Mouse (Mus musculus): ENCODE measurements around the gene Setd3.

Setd3 gene

DNA sequence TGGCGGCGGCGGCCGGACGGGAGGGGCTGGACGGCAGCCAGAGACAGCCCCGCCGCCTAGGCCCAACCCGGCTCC is at the start of gene Setd3:
Gene Setd3 (minus strand): TSS at position 69 of the 75 bp plus-strand sequence.
- no peak for DNase-seq (ENCODE audit: low read depth)

DNA sequence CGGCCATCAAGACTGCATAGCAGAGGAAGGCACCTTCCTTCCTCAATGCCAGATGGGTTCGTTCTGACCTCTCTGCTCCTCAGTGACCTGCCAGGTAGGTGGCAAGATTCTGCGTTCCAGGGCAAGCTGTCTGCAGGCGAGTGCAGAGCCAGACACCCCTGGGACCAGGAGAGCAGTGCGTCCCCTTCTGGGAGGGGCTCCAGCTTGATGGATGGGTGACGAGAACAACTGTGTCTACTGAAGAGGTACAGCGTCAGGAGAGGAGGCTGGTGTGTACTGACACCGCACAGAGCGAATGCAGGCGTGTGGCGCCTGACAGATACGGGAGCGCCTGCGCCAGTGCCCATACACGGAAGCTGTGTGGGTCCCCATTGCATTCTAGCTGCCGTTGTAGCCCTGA is 48.4 kb upstream of the Setd3 start:
- DNase-seq (ENCODE audit: low read depth) = no peak

DNA sequence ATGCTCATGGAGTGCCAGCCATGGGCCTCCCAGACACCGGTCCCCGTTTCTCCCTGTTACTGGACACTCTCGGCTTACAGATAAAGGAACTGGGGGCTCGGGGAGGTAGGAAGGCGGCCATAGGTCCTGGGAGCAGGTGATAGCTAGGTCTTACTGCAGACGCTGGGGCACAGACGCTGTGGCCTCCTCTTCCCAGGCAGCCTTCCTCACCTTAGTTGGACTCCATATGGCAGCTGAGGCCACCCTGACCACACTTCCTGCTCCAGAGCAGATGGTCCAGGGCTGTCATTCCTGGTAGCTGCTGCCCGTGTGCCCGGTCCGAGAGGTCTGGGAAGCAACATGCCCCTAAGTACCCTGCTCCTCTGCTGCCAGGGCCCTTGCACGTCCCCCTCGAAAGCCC is 47.8 kb upstream of the Setd3 start:
- no peak for DNase-seq (ENCODE audit: low read depth)

DNA sequence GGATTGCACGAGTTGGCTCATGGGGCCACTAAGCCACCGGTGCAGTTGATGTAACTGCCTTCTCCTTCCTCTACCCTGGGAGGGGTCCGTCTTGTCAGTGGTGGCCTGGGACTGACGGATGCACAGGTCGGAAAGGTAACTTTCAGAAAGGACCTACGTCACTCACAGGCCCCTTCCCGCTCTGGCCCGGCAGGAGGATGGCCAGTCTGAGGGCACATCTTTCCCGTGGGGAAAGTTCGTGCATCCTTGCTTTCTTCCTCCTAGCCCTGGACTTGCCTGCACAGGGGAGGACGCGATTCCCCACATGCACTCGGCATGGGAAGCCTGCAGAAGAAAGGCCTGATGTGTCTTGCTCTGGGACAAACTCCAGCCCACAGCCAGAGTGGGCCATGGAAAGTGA is 47.1 kb upstream of the Setd3 start:
- no peak for DNase-seq (ENCODE audit: low read depth)

DNA sequence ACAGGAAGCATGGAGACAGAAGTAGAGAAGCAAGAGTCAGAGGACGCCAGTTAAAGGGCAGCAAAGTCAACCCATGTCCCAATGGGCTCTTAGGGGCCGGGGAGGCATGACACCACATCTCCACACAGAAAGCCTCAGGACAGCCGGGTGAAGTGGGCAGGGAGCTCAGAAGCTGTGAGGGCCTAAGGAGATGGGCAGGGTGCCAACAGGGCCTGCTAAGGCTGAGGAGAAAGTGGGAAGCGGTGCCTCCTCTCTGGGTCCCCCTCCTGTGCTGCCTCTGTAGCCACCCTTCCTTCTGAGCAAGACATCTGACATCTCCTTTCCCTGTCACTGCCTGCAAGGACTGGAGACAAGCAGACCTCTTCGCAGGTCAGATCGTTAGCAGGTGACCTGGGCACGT is 46.7 kb upstream of the Setd3 start:
- DNase-seq (ENCODE audit: low read depth) = no peak

DNA sequence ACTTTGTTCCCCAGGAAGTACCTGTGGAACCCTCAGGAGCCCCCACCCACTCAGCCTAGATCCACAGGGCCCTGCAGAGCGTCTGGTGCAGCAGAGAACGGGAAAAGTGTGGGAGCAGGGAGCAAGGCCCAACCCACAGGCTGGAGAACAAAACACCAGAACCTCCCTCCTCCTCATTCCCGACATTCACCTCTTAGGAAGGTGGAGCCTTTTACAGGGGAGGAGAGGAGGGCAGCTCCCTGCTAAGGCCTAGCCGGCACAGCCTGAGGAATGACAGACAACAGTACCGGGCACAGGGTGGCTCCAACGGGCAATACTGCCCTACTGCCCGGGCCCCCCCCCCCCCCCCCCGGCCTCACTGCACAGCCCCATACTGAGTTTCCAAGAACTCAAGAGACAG is 44.2 kb upstream of the Setd3 start:
- DNase-seq (ENCODE audit: low read depth) = no peak

DNA sequence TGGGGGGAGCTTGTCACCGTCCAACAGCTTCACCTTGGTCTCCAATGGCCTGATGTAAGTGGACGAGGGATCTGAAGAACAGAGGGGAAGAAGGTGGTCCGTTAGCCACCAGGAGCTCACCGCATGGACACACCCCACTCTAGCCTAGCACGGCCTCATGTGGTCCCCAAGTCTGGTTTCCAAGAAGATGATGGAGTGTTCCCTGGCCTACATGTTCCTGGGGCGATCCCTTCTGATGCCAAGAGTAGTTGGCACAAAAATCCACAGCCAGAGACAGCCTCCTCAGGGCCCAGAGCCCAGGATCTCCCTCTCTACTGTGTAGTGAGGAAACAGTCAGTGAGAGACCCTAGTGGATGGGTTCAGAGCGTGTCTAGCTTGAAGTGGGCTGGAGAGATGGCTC is 42.6 kb upstream of the Setd3 start:
- no peak for DNase-seq (ENCODE audit: low read depth)

DNA sequence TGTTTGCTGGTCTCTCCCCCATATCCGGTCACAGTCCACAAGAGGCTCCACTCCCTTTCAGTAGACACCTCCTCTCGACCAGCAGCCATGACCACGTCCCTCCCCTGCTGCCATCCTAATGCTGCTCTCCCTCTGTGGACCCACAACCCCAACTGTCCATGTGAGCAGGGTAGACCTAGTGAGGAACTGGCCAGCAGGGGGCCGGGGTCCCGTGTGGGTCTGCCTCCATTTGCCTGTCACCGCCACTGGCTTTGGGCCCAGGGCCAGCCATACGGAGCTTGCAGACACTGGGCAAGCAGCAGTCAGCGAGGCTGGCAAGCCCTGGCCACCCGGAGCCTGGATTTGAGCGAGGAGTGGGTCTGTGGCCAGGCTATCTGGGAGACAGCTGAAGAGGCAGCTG is 42.1 kb upstream of the Setd3 start:
- no peak for DNase-seq (ENCODE audit: low read depth)

DNA sequence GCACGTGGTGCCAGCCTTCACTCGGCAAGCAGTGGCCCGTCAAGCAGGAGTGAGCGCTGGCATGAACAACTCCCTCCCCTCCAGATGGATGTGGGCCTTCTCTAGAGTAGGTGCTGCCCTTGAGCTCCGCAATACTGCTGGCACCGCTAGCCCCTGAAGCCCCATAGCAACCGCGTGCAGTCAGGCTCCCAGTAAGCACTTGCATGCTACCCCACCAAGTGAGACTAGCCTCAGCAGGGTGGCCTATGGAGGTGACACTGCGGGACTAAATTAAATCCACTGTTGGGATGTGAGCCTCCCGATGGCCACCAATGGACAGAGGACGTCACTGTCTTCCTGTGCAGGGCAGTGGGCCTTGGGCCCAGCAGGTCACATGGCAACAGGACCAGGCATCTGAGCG is 41.5 kb upstream of the Setd3 start:
- no peak for DNase-seq (ENCODE audit: low read depth)

DNA sequence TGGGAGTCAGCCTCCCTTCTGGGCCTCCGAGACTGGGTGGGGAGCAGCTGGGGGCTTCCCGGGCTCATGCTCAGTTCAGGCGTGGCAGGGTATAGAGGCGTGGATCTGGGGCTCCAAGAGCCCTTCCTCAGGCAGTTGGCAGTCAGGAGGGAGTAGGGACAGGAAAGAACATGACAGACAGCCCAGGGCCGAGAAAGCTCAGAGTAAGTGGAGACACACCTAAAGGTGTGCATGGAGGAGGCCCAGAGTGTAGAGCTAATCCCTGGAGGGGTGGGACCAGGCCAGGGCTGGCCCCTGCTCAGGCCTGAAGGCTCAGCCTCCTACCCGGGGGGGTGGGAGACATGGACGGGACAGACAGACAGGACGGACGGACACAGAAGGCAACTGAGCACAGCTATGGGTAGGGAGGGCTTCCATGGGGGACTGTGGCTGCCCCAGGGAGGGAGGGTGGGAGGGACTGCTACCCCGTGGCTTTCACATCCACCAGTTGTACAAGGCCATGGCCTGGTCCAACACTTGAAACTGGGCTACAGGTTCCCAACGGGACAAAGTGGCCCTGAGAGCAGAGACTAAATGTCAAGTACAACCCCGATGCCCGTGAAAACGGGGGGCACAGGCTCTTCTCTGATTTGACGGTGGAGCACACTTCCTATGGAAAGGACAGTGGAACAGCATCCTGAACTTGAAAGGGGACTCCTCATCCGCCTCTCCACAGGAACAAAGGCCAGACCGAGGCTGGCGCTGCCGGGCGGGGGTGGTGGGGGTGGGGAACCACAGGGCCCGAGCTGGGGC is 40.9 kb upstream of the Setd3 start:
- DNase-seq (ENCODE audit: low read depth) = no peak

DNA sequence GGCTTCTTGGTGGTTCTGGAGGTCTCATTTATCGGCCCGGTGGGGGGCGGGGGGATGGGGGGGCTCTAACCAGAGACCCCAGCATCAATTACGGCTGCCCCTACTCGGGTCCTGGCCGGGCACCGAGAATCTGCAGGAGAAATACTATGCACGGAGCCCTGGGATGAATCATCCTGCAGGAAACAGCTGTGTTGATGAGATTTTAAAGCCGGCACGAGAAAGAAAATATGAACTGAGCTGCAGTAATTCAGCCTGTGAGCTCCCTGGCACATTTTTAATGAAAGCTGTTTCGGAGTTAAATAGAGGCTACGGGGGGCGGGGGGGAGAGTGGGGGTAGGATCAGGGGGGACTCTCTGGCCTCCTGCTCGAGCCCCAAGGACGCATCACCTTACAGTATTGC is 40.0 kb upstream of the Setd3 start:
- DNase-seq (ENCODE audit: low read depth) = no peak

DNA sequence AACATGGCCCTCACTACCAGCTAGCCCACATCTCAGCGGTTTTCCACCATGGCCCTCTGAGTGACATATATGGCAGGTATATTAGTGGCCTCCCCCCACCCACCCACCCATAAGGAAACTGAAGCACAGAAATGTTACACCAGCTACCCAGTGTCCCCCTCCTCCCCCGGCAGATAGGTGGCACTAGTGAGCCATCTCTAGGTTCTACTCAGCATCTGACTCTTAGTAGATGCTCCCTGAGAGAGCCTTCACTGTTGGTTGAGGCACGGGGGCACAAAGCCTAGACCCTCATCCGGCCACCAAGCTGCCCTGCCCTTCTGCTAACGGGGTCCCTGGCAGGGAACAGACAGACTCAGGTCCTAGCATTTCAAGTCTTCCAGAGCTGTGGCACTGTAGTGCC is 38.5 kb upstream of the Setd3 start:
- peak; percentile 28 for DNase-seq (ENCODE audit: low read depth)

DNA sequence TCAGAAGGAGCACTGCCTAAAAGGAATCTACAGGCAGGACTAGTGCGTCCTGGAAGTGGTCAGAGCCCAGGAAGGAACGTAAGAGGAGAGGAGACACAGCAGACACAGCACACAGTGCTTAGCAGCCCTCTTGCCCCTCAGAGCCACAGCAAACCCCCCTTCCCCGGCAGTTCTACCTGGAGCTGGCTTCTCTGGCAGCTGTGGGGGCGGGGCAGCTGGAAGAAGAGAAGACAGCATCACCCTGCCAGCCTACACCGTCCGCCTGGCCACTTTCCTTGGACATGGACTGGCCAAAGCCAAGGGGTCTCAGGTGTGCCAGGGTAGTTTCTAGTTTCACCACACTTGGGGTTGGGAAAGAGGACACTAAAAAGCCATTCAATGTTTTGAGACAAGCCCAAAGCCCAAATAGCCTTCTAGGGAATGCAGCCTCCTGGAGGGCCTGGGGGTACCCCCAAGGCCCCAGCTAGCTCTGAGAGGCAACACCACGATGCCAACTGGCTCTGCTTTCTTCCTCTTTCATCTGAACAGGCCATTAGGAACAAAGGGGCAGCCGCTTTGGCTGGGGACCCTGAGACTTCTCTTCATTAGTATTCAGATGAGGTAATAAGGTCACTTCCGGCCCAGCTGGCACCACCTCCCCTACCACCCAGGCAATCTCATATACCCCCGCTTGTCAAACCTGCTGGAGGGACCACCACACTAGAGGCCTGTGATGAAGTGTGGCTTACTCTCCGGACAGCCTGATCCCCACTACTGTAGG is 37.7 kb upstream of the Setd3 start:
- no peak for DNase-seq (ENCODE audit: low read depth)

DNA sequence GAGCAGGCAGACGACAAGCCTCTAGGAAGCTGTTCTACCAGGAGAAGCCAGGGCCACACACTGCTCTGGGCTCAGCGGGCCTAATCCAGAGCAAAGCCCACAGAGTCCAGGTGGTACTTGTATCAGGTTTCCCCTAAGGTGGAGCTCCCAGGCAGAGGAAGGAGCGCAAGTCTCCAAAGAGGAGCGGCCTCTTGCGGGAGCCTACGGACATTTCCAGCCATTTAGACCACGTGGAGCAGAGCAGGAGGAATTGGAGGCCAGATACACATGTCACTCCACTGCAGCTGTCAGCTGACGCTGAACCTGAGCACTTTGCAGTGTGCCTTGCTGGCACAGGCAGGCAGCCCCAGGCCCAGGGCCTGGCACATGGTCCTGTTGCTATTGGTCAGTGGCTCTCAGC is 36.0 kb upstream of the Setd3 start:
- no peak for DNase-seq (ENCODE audit: low read depth)

DNA sequence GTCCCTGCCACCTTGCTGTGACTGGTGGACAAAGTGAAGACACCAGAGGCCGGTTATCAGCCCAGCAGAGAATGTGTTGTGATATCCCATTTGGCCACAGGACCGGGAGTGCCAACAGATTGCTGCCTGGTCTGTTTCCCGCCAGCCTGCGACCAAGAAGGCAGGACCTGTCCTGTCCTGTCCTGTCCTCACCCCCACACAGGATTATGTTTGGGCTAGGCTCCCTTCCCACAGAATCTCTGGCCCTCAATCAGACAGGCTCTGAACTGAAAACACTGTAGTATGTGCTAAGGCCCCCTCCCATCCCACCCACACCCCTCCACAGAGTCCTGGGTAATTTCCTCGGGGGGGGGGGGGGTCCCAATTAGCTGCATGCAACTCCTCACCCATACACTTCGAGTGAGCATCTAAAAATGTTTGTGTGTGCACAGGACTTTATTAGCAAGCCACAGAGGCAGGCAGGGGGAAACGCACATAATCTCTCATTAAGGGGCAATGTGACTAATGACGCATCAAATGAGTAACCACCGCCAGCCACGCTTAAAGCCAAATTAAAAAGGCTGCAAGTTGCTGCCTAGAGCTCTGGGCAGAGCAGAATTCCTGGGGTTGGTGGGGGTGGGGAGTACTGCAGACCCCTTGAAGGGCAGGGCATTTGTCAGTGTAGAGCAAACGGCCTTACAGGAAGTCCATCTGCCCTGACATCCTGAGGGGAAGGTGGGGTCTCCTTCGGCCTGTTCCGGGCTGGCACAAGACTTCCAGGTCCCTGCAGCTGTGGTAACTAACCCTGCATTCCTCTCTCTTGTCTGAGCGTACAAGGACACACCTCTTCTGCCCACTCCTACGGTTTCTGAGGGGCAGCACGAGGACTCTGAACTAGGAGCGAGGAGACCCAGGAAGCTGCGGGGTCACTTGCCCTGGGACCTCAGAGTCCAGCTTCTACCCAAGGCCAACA is 34.3 kb upstream of the Setd3 start:
- no peak for DNase-seq (ENCODE audit: low read depth)

DNA sequence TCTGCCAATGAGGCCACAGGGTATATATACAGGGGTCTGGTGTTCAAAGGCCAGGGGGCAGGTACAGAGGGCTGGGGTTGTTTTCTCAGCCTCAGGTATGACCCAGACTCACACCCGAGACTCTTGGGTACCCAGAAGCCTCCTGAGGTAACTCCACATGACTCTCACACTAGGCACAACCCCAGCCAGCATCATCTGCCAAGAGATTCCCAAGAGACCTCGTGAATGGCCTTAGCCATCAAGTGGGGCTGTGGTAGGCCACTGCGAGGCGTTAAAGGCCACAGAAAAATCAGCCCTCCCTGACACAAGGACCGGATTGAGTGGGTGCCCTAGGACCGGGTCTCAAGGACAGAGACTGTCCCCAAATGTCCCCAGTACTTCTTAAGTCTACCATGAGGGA is 33.4 kb upstream of the Setd3 start:
- no peak for DNase-seq (ENCODE audit: low read depth)

DNA sequence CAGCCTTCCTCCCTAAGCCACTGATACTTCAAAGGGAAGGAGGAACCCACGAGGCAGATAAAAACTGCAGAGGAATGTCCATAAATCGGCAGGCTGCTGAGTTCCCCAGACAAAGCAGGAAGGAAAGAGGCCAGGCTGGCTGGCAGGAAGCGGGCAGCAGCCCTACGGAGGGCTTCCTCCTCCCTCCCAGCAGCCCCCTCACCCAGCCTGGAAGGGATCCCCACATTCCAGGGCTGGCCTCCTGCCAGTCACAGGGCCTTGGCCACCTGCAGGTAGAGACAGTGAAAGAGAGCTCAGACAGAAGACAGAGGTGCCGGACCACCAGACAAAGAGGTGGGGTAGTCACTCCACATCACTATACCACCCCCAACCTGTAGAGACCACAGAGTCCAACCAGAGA is 33.0 kb upstream of the Setd3 start:
- DNase-seq (ENCODE audit: low read depth) = no peak

DNA sequence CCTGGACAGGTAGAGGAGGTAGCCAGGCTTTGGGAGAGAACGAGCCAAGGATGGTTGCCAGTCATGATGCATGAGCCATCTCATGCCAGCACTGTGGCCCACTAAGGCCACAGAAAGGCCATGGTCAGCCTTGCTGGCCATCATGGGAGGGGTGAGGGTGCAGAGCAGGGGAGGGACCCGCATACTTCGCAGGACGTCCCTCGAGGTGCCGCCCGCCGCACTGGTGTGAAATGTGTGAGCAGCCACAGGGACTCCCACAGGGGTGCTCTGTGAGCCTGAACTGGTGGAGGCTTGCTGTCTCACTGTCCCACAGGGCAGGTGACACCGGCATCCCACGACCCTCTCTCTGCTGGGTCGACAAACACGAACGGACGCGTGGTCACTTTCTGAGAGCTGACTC is 31.5 kb upstream of the Setd3 start:
- DNase-seq (ENCODE audit: low read depth) = no peak

DNA sequence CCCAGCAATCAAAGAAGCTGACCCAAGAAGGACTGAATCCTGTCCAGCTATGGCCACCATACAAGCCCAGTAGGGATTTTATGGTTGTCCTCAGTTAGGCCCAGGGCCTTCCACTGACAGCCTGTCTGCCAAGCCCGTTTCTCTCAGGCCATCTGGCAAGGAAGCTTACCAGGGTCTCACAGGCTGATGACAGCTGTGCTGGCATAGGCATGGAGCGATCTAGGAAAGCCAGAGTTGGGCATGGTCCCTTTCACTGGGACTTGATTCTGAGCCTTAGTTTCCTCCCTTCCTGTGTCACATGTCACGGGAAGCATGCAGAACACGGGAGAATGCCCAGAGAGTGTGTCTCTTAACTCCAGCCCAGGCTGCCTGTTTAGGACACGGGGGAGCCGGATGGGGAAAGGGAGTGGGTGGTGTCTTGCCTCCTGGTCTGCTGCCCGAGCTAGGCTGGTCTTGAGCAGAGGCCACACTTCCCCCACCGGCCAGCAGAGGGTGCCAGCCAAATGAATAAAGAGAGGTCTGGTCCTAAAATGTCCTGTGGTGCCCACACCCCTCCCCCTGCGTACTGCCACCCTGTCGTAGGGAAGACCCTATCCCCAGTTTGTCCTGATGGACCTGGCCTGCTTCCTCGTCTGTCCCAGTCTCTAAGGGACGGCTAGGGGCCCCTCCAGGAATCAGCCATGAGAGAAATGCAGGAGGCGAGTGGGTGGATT is 29.8 kb upstream of the Setd3 start:
- peak; percentile 27 for DNase-seq (ENCODE audit: low read depth)

DNA sequence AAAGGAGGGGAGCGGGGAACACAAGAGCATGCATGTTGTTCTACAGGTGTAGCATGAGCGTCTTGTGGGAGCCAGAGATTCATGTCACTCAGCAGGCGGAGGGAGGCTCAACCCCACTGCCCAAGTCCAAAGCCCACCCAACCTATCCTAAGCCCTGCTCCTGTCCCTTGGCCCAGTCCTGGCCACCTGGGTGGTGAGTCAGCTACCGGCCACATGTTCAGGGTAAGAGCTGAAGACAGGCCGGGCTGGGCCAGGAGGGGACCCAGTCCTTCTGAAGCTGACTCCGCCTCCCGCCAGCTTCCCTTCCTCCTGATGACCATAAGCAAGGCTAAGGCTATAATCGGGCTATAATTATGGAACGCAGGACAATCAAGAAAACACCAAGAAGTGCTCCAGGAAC is 29.1 kb upstream of the Setd3 start:
- no peak for DNase-seq (ENCODE audit: low read depth)

DNA sequence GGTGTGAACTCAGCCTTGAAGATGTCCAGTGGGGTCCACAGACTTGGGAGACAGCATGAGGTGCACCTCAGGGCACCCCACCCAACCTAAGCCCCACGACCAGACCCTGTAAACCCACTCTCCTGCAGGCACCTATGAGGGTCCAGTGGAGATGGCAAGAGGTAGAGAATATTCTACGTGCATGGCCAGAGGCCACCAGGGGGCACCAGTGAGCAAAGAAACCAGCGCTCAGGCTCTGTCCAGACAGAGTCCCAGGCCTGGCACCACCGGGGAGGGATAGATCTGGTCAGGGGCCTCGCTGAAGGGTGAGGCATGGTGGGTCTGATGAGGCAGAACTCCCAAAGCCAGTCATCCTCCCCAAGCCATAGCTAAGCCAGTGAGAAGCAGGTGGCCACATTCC is 27.5 kb upstream of the Setd3 start:
- DNase-seq (ENCODE audit: low read depth) = peak; percentile 39

DNA sequence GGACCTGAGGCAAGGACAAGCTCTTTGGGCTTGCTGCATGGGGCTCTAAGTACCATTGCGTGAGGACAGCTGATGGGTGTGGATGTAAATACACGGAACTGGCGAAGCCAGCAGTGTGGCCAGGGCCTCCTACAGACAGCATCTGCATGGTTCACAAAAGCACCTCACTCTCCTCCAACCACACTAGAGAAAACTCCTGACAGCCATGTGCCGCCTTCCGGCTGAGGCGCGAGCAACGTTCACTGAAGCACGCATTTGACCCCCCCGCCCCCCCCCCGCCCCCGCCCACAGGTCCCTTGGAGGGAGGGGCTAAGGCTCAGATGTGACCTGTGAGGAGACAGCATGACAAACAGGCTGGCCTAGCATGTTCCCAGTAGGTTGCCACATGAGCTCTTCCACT is 25.9 kb upstream of the Setd3 start:
- no peak for DNase-seq (ENCODE audit: low read depth)

DNA sequence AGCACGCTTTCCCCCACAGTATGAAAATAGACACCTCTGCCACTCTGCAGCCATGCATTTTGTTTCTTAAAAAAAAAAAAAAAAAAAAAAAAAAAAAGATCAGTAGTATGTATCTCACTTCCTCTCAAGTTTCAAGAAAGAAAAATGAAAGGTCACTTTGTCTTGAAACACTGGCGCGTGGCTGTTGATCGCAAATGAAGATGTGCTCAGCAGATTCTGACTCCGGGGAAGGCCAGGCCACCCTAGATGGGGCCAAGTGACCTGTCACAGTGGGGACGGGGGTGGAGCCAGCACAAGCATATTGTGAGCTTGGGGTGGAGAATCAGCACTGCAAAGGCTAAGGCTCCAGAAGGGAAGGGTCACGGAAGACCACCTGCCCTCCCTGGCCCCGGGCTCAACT is 24.8 kb upstream of the Setd3 start:
- no peak for DNase-seq (ENCODE audit: low read depth)
